Mouse (Mus musculus): ENCODE results near the gene Tm4sf5.
"Not testable (repeated sequence)": the region's sequence is repeated elsewhere in the genome, so short reads cannot be mapped to it uniquely, and the experiment has no call there.

The Tm4sf5 gene

GRCm38 (mm10) chr11:70504970-70505369 is at the start of gene Tm4sf5:
Gene Tm4sf5, plus strand, starts transcription at chr11:70505244.
- no peak for DNase-seq (ENCODE audit: low spot score in 2 of 2)

- no peak for DNase-seq (ENCODE audit: low spot score in 2 of 2)
Observed at GRCm38 (mm10) chr11:70458688-70459600, 46.1 kb upstream of the Tm4sf5 start, which contains the start of gene Zmynd15. Gene Zmynd15, plus strand, starts transcription at chr11:70459433.

GRCm38 (mm10) chr11:70459601-70460101 is 45.4 kb upstream of the Tm4sf5 start, which contains the start of gene Cxcl16:
Gene Cxcl16, minus strand, starts transcription at chr11:70459984.
- DNase-seq (ENCODE audit: low spot score in 2 of 2), result no peak

- no peak for DNase-seq (ENCODE audit: low spot score in 2 of 2)
Observed at GRCm38 (mm10) chr11:70463970-70464369, 41.1 kb upstream of the Tm4sf5 start.

GRCm38 (mm10) chr11:70465211-70465610 is 39.8 kb upstream of the Tm4sf5 start:
- DNase-seq (ENCODE audit: low spot score in 2 of 2), result no peak

DNA sequence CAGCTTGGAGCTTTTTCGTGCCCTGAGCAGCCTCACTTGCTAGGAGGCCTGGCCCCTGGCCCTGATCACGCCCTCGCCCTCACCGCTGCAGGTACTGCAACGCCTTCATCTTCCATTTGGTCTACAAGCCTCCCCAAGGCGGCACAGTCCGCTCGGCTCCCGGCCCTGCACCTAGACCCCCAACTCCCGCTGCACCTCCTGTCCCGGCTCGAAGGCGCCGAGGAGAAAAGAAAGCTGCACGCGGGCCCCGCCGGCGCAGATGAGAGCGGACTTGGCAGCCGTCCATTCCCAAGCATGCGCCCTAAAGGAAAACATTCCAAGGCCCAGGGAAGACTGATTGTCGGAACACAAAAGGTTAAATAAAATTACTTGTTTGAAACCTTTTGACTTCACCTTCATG is 39.2 kb upstream of the Tm4sf5 start:
- DNase-seq (ENCODE audit: low spot score in 2 of 2), result no peak

- no peak for DNase-seq (ENCODE audit: low spot score in 2 of 2)
Observed at GRCm38 (mm10) chr11:70467902-70468619, 37.0 kb upstream of the Tm4sf5 start.

GRCm38 (mm10) chr11:70469764-70470163 is 35.3 kb upstream of the Tm4sf5 start:
- no peak for DNase-seq (ENCODE audit: low spot score in 2 of 2)

DNA sequence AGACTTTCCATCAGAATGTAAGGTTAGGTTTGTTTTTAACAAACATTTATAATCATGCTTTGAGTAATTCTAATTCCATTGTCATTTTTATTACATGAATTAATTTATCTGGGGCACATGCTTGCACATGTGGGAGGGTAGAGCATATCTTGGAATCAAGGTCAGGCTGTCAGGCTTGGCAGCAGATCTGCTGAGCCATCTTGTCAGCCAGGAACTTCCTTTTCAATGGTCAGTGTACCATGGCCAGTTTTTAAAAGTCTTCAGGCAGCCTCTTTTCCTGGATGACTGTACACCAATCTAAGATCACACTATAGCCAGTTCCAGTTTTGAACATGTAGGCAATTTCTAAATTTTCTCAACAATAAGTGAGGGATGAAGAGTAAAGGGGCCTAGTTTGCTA is 32.3 kb upstream of the Tm4sf5 start:
- no peak for DNase-seq (ENCODE audit: low spot score in 2 of 2)

DNA sequence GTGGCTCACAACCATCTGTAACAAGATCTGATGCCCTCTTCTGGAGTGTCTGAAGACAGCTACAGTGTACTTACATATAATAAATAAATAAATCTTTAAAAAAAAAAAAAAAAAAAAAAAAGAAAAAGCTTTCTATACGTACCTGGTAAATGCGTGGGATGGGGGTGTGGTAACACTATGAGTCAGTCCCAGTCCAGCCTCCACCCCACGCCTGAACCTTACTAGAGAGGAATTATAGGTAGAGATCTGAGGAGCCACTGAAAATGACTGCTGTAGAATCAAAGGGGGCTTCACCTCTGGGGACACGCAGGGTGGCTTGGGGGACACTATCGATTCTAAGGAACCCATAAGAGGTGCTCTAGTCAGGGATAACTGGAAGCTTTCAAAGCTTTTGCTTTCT is 31.8 kb upstream of the Tm4sf5 start:
- not testable (repeated sequence) for DNase-seq (ENCODE audit: low spot score in 2 of 2)

GRCm38 (mm10) chr11:70474872-70475534 is 30.0 kb upstream of the Tm4sf5 start:
- DNase-seq (ENCODE audit: low spot score in 2 of 2), result no peak

GRCm38 (mm10) chr11:70485498-70485897 is 19.5 kb upstream of the Tm4sf5 start:
- no peak for DNase-seq (ENCODE audit: low spot score in 2 of 2)

GRCm38 (mm10) chr11:70487816-70488215 is 17.2 kb upstream of the Tm4sf5 start:
- DNase-seq (ENCODE audit: low spot score in 2 of 2), result no peak

- DNase-seq (ENCODE audit: low spot score in 2 of 2), result no peak
Observed at GRCm38 (mm10) chr11:70489138-70489537, 15.9 kb upstream of the Tm4sf5 start.

DNA sequence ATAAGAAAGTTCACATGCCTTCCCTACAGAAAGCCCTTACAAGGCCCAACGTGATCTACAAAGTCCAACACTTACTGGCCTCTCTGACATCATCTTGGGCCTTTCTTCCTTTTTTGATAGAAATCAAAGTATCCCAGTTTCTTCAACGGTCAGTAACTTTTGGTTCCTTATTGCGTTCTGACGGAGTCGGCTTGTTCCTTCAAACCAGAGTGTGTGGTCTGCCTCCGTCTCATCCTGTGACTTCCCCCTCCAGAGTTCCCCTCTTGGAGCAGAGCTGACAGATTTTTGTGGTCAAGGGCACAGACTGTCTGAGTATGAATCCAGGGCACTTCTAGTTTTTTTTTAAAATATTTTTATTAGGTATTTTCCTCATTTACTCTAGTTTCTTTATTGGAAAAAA is 15.4 kb upstream of the Tm4sf5 start:
- DNase-seq (ENCODE audit: low spot score in 2 of 2), result no peak

DNA sequence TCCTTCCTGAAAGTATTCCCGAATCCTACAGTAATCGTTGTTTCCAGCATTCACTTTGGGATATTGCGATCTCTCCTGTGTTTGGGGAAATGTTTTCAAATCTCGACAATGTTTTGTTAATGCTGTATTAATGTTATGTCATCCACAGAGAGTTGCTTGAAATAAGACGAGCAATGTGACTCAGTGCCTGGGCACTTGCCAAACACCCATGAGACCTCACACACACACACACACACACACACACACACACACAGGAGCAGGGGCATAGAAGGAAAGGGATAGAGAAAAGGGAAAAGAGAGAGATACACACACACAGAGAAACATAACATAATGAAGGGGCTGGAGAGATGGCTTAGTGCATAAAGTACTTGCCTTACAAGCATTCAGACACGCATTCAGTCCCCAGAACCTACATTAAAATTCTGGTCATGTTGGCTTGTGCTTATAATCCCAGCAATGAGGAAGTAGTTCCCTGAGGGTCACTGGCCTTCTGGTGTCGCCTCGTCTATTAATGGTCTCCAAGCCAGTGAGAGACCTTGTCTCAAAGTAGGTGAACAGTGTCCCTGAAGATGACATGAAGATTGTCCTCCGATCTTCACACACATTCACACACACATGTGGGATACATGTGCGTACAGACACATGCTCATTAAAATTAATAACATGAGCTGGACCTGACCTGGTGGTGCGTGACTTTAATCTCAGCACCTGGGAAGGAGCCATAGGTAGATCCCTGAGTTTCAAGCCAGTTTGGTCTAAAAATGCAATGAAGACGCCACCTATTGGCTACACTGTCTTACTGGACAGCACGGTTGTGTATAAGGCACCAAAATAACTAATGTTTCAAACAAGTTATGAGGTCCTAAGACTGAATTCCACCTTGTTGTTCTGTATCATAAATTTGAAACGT is 5.2 kb upstream of the Tm4sf5 start:
- DNase-seq (ENCODE audit: low spot score in 2 of 2), result no peak

GRCm38 (mm10) chr11:70500476-70500812 is 4.6 kb upstream of the Tm4sf5 start:
- DNase-seq (ENCODE audit: low spot score in 2 of 2), result no peak

DNA sequence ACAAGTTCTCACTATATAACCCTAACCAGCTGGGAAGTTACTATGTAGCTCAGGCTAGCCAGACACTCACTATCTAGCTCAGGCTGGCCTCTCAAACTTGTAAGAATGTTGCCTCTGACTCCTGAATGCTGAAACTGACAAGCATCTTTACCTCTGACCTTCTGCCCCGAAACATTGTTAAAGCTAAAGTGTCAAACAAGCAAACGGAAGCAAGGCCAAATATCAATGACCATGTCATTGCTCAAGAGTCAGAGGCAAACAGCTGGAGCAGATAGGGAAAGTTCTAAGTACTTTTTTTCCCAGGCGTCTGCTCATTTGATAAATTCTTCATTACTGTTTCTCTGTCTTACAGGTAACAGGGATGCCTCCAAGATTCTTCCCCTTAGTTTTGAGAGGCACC is 3.0 kb upstream of the Tm4sf5 start:
- no peak for DNase-seq (ENCODE audit: low spot score in 2 of 2)

GRCm38 (mm10) chr11:70506385-70506784 is 1.3 kb downstream of the Tm4sf5 start:
- peak; percentile 36 to 39 for DNase-seq (ENCODE audit: low spot score in 2 of 2)

DNA sequence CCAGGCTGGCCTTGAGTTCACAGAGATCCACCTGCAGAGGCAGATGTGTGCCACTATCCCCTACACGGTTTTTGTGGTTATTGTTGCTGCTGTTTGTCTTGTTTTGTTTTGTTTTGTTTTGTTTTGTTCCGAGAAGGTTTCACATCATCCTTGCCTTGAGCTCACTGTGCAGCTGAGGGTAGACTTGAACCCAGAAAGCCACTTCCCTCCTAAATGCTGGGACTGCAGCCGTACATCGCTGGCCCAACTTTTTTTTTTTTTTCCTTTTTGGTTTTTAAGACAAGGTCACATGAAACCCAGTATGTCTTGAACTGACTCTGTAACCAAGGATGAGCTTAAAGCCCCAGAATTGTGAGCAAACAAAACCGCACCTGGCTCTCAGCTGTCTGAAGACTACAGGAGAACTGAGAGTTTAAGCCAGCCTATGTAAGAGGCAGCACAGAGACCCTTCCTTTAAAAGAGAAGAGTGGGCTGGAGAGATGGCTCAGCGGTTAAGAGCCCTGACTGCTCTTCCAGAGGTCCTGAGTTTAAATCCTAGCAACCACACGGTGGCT is 2.0 kb downstream of the Tm4sf5 start:
- DNase-seq (ENCODE audit: low spot score in 2 of 2), result no peak

All from frontal cortex, postnatal 25 days (tissue).